Mouse (Mus musculus): ENCODE data around the gene Fam43b. TPM values are rescaled to one million over a fixed set of nuclear protein-coding genes. Genes with fewer than 3 reads are reported as not detected.

The Fam43b gene
- polyA plus RNA-seq (2014; fragmentation: Nextera tagmentation; extraction: Ambion mirVana), result not detected in 2 replicates

- Histone ChIP-seq H3K27me3 (ENCODE audit: insufficient read depth, low read length) (peaks cover 73% of the 10 kb centered on the region), H3K36me3 (ENCODE audit: insufficient read depth) (no peaks in the 10 kb centered on the region), H3K4me3 (ENCODE audit: low read depth, low read length) (peak within 1 kb of the TSS; percentile 39), H3K27ac (ENCODE audit: low read depth) (no peak within 1 kb of the TSS), H3K9ac (no peak within 1 kb of the TSS), H3K4me2 (peak within 1 kb of the TSS; percentile 62), H3K4me1 (ENCODE audit: insufficient read depth) (peaks cover 6% of the 10 kb centered on the region; the same call in 1 of the 2 replicates), H3K9me3 (ENCODE audit: low read depth, low read length) (no peaks in the 10 kb centered on the region)
- 1% methylated on average over 46 of the region's 46 CpGs for WGBS
- no peak for TF ChIP-seq CTCF (IDR thresholded peaks at IDR 0.05; ENCODE audit: low read depth)
- ATAC-seq (ENCODE audit: insufficient read depth) (no peak), DNase-seq (peak; percentile 45)
Measured at GRCm38 (mm10) chr4:138395971-138396645, at the start of gene Fam43b. TSS of gene Fam43b (minus strand) at chr4:138396528.

- no peaks in the 10 kb centered on the region for H3K9me3 ChIP-seq (ENCODE audit: low read depth, low read length)
- no peak overlapping the region for H3K4me3 ChIP-seq (ENCODE audit: low read depth, low read length)
- ATAC-seq (ENCODE audit: insufficient read depth), result no peak
- no peaks in the 10 kb centered on the region for H3K4me1 ChIP-seq (ENCODE audit: insufficient read depth)
- no peak overlapping the region for H3K9ac ChIP-seq
- peaks cover 4% of the 10 kb centered on the region; the same call in 1 of the 2 replicates for H3K27me3 ChIP-seq (ENCODE audit: insufficient read depth, low read length)
- H3K36me3 ChIP-seq (ENCODE audit: insufficient read depth), result peaks cover 17% of the 10 kb centered on the region
- TF ChIP-seq CTCF (IDR thresholded peaks at IDR 0.05; ENCODE audit: low read depth), result no peak
- no peak for DNase-seq
- H3K27ac ChIP-seq (ENCODE audit: low read depth), result no peak overlapping the region
- WGBS, result 27% methylated on average over 5 of the region's 5 CpGs
- no peak overlapping the region for H3K4me2 ChIP-seq
Measured at GRCm38 (mm10) chr4:138444941-138445340, 48.6 kb upstream of the Fam43b start.

DNA sequence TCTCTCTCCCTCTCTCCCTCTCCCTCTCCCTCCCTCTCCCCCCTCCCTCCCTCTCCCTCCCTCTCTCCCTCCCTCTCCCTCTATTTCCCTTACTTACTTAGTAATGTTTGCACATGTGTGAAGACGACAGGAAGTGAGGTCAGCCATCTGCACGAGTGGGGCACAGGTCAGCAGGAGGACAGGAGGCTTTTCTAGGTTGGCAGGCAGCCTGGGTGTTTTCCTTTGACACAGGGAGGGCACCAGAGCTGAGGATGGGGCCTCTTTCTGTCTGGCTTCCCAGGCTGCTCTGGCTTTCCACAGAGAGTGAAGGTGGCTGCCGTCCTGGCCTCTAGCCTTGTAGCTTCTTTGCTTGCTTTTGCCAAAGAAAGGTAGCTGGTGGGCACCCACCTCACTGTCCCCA, 43.7 kb upstream of the Fam43b start:
- H3K4me2 ChIP-seq, result no peak overlapping the region
- H3K27ac ChIP-seq (ENCODE audit: low read depth), result no peak overlapping the region
- H3K9me3 ChIP-seq (ENCODE audit: low read depth, low read length), result no peaks in the 10 kb centered on the region
- ATAC-seq (ENCODE audit: insufficient read depth) (no peak), DNase-seq (no peak)
- TF ChIP-seq CTCF (IDR thresholded peaks at IDR 0.05; ENCODE audit: low read depth), result no peak
- peaks cover 54% of the 10 kb centered on the region for H3K36me3 ChIP-seq (ENCODE audit: insufficient read depth)
- H3K4me3 ChIP-seq (ENCODE audit: low read depth, low read length), result no peak overlapping the region
- no peak overlapping the region for H3K9ac ChIP-seq
- 0 out of 2 replicates have a peak, but pooled peaks cover 4% of the 10 kb centered on the region for H3K4me1 ChIP-seq (ENCODE audit: insufficient read depth)
- WGBS, result 29% methylated on average over 3 of the region's 3 CpGs
- no peaks in the 10 kb centered on the region for H3K27me3 ChIP-seq (ENCODE audit: insufficient read depth, low read length)

- peak within 1 kb of the TSS; percentile 99 for H3K4me3 ChIP-seq (ENCODE audit: low read depth, low read length)
Measured at GRCm38 (mm10) chr4:138434347-138435316, 38.3 kb upstream of the Fam43b start, which contains the start of gene Mul1. TSS of gene Mul1 (plus strand) at chr4:138434671.

DNA sequence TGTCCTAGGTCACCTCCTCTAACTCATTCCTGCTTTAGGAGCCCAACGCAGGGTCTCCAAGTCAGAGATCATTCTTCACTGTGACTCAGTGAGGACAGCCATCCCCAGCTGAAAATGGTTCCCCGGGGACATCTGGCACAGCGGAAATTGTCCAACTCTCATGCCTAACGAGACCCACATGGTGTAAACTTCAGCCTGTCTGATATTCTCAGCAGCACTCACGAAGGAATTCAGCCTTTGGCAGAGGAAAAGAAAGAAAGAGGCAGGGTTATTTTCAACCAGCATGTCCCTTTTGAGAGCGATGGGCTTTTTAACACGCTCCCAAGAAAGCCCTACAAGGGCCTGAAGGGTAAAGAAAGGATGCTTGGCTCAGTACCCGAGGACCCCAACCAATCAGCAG, 35.0 kb upstream of the Fam43b start:
- Histone ChIP-seq H3K4me3 (ENCODE audit: low read depth, low read length) (no peak overlapping the region), H3K27me3 (ENCODE audit: insufficient read depth, low read length) (no peaks in the 10 kb centered on the region), H3K4me1 (ENCODE audit: insufficient read depth) (0 out of 2 replicates have a peak, but pooled peaks cover 4% of the 10 kb centered on the region), H3K4me2 (no peak overlapping the region), H3K27ac (ENCODE audit: low read depth) (no peak overlapping the region), H3K9ac (no peak overlapping the region), H3K9me3 (ENCODE audit: low read depth, low read length) (no peaks in the 10 kb centered on the region), H3K36me3 (ENCODE audit: insufficient read depth) (peaks cover 1% of the 10 kb centered on the region; the same call in 1 of the 2 replicates)
- ATAC-seq (ENCODE audit: insufficient read depth), result no peak
- WGBS, result 37% methylated on average over 8 of the region's 8 CpGs
- TF ChIP-seq CTCF (IDR thresholded peaks at IDR 0.05; ENCODE audit: low read depth), result no peak
- peak; percentile 49 for DNase-seq

More at GRCm38 (mm10) chr4:138434347-138435316, 38.3 kb upstream of the Fam43b start, which contains the start of gene Mul1:
- ATAC-seq (ENCODE audit: insufficient read depth) (peak; percentile 88), DNase-seq (peak; percentile 98)
- Histone ChIP-seq H3K27me3 (ENCODE audit: insufficient read depth, low read length) (no peaks in the 10 kb centered on the region), H3K4me2 (peak within 1 kb of the TSS; percentile 93), H3K9me3 (ENCODE audit: low read depth, low read length) (no peaks in the 10 kb centered on the region), H3K9ac (peak within 1 kb of the TSS; percentile 76), H3K4me1 (ENCODE audit: insufficient read depth) (0 out of 2 replicates have a peak, but pooled peaks cover 4% of the 10 kb centered on the region), H3K36me3 (ENCODE audit: insufficient read depth) (peaks cover 34% of the 10 kb centered on the region), H3K27ac (ENCODE audit: low read depth) (no peak within 1 kb of the TSS)
- under 1% methylated on average over 64 of the region's 64 CpGs for WGBS
- no peak; the same call in 1 of the 2 replicates for TF ChIP-seq CTCF (IDR thresholded peaks at IDR 0.05; ENCODE audit: low read depth)

GRCm38 (mm10) chr4:138429778-138430177, 33.5 kb upstream of the Fam43b start:
- TF ChIP-seq CTCF (IDR thresholded peaks at IDR 0.05; ENCODE audit: low read depth), result peak; percentile 62
- Histone ChIP-seq H3K4me1 (ENCODE audit: insufficient read depth) (no peaks in the 10 kb centered on the region), H3K4me3 (ENCODE audit: low read depth, low read length) (no peak overlapping the region), H3K9ac (no peak overlapping the region), H3K9me3 (ENCODE audit: low read depth, low read length) (no peaks in the 10 kb centered on the region), H3K27me3 (ENCODE audit: insufficient read depth, low read length) (no peaks in the 10 kb centered on the region), H3K36me3 (ENCODE audit: insufficient read depth) (no peaks in the 10 kb centered on the region), H3K4me2 (no peak overlapping the region), H3K27ac (ENCODE audit: low read depth) (no peak overlapping the region)
- no peak for ATAC-seq (ENCODE audit: insufficient read depth)
- WGBS, result 37% methylated on average over 3 of the region's 3 CpGs
- peak; percentile 69 for DNase-seq

All from lung, embryonic 14.5 days (tissue).